Mouse (Mus musculus) Muller cell, postnatal 12 days (primary cell): Measurements from ENCODE around the gene Hyal1.
A peak's percentile ranks its signal among the peaks of the same experiment; 100 is the strongest.

Source experiments
- DNase-seq: peaks from one replicate; pipeline ENCODE4 v3.0.0-alpha.2; 2015; ENCODE audit errors: inconsistent ontology term

Hyal1 gene

DNA sequence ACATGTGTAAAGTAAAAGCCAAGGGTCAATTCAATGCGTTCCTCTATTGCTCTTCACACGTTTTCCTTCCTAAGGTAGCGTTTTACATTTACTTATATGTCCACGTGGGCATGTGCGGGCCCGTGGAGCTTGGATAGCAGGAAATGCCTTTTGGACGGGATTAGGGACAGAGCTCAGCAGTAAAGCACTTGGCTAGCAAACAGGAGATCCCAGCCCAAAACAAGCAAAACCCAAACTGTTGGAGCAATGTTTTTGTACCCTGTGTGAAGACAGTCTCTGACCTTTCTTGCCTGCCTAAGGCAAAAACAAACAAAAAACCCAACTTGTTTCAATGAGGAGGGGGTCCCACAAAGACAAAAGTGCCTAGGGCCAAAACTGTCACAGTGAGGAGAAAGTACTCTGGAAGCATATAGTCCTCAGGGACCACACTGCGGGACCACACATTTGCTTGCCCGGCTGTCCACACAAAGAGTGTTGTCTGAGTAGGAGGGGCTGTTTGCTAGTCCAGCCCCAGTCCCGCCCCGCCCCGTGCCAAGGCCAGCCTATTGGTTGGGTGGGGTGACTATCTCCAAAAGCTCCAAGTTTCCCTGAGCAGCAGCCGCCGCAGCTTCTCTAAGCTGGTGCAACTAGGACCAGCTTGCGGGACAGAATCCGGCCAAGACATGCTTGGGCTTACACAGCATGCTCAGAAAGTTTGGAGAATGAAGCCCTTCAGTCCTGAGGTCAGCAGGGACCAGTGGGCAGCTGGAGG is at the start of gene Hyal1:
Gene Hyal1, plus strand, starts transcription at position 571 of the 751 bp plus-strand sequence.
- DNase-seq, result peak; percentile 92

DNA sequence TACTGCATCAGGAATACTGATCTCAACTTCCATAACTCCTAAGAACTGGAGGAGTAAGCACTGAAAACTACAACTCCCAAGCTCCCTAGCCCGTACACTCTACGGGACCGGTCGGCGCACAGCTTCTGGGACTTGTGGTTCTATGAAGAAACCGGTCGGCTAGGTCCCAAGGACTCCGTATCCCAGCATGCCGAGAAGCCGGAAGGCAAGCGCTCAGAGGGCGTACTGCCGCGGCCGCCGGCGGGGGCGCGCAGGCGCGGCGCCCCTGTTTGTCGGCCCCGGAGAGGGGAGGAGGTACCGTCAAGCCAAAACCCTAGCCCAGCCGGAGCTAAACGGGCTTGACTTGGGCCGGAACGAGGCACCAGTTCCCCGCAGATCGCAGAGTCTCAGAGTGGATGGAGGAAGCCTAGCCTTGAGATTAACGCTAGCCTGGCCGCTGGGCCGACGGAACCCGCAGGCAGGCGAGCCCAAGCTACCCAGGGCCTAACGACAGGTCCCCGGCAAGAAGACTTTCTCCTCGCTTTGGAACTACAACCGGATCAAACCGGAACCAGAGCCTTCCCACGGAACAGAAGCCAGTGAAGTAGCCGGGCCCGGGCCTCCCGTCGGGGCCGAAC is 42.8 kb upstream of the Hyal1 start, which contains the start of gene Tmem115:
Gene Tmem115, plus strand, starts transcription at position 155 of the 617 bp plus-strand sequence.
- peak; percentile 96 for DNase-seq

DNA sequence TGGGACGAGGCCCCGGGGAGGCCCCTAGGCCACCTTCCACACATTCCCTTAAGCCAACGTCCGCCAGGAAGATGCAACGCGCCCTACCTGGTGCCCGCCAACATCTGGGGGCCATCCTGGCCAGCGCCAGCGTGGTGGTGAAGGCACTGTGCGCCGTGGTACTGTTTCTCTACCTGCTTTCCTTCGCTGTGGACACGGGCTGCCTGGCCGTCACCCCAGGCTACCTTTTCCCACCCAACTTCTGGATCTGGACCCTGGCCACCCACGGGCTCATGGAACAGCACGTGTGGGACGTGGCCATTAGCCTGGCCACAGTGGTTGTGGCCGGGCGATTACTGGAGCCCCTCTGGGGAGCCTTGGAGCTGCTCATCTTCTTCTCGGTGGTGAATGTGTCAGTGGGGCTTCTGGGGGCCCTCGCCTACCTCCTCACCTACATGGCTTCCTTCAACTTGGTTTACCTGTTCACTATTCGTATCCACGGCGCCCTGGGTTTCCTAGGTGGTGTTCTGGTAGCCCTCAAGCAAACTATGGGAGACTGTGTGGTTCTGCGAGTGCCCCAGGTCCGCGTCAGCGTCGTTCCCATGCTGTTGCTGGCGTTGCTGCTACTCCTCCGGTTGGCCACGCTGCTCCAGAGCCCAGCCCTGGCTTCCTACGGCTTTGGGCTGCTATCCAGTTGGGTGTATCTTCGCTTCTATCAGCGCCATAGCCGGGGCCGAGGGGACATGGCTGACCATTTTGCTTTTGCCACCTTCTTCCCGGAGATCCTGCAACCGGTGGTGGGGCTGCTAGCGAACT is 42.1 kb upstream of the Hyal1 start:
- DNase-seq, result peak; percentile 46

DNA sequence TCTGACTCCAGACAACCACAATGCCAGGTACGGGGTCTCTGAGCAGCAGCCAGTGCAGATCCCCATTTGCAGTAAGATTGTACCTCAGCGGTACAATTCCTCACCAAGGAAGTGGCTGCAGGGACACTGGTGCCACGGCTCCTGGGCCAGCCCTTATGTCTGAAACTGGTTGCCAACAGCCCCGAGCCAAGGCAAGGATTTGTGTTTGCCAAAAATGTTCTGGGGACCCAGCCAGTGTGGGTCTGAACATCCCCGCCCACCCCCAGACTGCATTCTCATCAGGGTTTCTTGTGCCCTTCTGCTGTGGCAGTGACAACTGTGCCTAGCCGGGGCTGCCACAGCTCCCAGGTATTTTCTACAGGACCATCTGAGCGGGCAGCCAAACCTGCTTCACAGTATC is 38.5 kb upstream of the Hyal1 start:
- no peak for DNase-seq

DNA sequence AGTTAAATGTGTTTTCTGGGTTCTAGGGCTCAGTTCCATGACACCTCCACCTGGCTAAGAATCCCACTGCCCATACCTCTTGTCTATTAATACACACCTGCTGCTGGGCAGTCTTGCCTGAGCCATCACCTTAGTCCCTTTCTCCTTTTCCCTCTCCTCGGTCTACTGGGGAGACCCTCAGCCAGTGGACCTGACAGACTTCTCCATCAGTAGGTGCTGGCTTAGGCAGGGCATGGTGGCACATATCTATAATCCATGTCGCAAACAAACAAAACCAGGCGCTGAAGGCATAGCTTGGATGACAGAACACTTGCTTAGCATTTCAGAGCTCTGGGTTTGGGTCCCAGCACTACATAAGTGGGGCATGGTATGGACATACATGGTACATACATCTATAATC is 38.0 kb upstream of the Hyal1 start:
- no peak for DNase-seq

DNA sequence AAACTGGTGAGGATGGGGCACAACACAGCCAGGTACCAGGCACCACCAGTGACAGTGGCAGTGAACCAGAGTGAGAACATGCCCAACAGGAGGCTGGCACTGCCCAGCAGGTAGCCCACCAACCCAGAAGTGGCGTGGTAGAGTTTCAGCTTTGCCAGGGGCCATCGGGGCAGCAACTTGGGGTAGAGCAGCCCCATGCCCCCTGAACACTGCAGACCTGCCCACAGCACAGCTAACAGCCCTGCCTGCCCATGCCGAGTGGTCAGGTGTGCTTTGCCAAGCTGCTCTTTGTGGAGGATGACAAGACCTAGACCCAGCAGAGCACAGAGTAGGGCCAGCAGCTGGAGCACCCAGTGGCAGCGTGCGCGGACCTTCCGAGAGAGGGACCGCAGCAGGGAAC is 36.8 kb upstream of the Hyal1 start:
- no peak for DNase-seq

DNA sequence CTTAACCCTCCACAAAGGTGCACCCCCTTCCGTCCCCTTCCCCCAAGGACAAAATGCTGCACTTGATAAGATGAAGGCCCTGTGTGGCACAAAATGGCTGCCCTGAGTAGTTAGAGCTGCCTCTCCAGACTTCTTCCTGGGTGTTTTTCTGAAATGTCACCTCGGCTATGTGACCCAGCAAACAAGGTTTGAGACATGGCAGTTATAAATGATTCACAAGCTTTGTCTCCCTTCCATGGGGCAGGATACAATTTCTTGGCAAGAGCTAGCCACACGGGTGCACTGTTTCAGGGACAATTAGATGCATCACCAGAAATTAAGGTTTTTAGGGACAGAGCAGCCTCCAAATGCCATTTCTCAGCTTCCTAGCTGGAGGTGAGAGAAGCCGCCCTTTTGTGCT is 36.3 kb upstream of the Hyal1 start:
- DNase-seq, result no peak

DNA sequence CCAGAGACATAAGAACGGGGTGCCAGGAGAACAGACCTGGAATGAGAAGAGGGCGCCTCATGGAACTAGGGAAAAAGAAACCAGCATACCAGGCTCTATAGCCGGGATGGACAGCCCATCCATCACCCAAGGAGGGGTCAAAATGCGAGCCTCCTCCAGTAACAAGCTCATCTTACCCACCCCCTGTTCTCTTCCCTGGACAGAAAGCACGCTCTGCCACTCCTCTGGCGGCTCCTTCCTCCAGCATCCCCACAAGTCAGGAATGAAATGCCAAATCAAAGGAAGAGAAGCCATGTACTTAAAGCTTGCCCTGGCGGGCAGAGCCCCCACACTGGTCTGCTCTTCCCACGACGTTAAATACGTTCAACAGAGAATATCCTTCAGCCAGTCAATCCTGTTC is 35.7 kb upstream of the Hyal1 start:
- no peak for DNase-seq

DNA sequence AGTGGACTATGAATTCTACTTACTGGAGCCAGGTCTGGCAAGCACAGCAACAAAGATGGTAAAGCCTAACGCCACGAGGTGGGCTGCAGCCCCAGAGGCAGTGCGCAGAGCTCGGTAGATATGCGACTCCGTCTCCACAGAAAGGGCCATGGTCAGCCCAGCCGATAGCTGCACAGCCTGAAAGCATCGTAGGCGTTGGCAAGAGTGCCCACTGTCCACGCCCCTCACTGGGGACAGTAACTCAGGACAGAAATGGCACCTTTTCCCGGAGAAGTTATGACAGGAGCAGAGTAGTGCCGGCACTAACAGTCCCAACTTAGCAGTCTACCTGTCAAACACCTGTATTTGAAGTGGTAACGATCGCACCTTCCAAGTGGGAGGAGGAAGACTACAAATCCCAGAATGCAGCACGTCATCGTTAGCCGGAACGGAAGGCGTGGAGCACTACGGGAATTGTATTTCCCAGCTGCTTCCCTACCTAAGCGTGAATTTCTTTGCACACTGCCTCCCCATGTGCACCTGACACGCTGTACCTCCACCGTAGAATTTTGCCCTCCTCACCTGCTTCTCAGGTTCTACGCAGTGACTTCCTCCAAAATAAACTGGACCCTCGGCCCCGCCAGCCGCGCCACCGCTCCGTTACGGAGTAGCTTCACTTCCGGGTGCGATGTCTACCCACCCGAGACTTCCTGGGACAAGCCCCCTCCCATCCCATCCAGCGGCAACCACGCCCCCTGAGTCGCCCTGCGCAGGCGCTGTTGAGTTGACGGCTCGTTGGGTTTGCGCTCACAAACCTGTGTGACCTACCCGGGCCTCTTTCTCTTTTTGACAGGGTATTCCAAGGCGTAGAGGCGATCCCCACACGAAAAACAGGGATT is 35.0 kb upstream of the Hyal1 start, which contains the start of the genes Cyb561d2 and Nprl2:
Gene Cyb561d2, minus strand, starts transcription at position 720 of the 878 bp plus-strand sequence.
Gene Nprl2, plus strand, starts transcription at position 753 of the 878 bp plus-strand sequence.
- peak; percentile 97 for DNase-seq

DNA sequence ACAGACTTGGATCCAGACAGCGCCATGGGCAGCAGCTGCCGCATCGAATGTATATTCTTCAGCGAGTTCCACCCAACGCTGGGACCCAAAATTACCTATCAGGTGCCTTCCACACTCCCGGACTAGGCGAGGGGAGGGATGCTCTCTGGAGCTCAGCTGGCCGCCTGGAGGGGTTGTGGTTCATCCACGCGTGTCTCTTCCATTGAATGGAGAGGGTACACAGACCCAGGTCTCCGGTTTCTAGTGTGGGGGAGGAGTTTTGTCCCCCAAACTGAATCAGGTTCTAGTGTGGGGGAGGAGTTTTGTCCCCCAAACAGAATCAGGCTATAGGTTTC is 34.4 kb upstream of the Hyal1 start:
- DNase-seq, result no peak

DNA sequence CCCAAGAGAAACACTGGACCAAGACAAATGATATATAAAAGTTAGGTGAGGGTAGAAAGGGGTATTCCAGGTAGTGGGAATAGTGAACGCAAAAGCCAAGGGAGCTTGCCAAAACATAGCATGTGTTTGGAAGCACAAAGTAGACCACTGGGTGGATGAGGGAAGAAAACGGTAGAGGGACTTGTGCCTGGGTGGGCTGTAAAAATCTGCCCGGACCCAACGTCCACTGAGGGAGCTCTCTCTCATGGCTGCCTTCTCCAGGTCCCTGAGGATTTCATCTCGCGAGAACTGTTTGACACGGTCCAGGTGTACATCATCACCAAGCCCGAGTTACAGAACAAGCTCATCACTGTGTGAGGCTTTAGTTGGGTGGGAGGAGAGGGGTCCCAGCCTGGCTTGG is 34.0 kb upstream of the Hyal1 start:
- no peak for DNase-seq

DNA sequence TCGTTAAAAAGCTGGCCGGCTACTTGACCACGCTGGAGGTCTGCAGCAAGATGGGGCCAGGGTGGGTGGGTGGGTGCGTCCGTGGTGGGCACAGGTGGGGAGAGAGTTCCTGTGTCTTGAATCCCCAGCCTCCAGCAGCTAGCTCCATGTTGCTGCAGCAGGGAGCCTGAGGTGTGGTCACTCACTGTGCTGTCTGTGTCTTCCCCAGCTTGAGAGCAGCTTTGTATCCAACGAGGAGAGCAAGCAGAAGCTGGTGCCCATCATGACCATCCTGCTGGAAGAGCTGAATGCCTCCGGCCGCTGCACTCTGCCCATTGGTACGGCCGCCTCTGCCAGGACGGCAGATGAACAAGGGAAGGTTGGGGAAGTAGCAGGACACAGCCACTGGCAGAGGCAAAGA is 33.4 kb upstream of the Hyal1 start:
- DNase-seq, result no peak

DNA sequence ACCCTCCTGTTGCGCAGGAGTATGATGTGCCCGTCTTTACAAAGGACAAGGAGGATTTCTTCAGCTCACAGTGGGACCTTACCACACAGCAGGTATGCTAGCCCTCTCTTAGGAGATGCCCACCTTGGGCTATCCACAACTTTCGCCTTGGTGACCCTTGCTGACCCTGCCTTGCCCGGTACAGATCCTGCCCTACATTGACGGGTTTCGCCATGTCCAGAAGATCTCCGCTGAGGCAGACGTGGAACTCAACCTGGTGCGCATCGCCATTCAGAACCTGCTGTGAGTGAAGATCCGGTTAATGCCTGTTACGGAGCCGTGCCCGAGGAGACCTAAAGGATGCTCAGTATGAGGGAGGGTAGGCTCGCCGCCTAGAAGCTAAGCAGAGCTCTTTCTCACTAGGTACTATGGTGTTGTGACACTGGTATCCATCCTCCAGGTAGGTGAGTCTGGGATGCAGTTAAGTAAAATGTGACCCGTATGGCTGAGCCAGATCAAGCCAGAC is 32.5 kb upstream of the Hyal1 start:
- DNase-seq, result no peak

DNA sequence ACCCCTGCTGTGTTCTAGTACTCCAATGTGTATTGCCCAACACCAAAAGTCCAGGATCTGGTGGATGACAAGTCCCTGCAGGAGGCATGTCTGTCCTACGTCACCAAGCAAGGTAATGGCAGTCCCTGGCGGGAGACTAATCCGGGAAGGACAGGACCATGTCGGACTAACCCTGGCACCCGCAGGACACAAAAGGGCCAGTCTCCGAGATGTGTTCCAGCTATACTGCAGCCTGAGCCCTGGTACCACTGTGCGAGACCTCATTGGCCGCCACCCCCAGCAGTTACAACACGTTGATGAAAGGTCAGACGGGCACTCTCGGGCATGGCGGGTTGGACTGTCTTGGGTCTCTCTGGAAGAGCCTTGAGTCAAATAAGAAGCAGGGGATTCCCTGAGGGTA is 32.0 kb upstream of the Hyal1 start:
- DNase-seq, result no peak

DNA sequence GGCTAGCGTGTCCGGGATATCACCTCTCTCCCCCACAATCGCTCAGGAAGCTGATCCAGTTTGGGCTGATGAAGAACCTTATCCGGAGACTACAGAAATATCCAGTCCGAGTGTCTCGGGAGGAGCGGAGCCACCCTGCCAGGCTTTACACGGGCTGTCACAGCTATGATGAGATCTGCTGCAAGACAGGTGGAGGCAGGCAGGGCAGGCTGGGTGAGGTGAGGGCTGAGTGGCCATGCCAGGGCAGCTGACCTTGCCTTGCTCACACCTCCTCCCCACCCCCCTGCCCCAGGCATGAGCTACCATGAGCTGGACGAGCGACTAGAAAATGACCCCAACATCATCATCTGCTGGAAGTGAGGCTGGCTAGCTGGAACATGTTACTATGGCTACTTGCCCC is 31.5 kb upstream of the Hyal1 start:
- DNase-seq, result no peak

DNA sequence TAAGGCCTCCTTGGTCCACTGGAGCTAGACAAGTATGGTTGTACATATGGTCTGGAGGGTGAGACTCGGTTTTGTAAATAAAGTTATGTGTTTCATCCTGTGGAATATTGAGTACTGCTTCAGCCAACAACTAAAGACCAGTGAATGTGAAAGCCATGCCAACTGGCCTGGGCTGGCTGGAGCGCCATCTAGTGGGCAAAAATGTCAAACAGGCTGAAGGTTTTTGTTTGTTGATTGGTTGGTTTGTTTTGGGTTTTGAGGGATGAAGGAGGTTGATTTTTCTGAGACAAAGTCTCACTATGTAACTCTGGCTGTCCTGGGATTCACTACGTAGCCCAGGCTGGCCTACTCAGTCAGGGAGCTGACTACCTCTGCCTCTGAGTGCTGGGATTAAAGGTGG is 31.1 kb upstream of the Hyal1 start:
- peak; percentile 41 for DNase-seq

DNA sequence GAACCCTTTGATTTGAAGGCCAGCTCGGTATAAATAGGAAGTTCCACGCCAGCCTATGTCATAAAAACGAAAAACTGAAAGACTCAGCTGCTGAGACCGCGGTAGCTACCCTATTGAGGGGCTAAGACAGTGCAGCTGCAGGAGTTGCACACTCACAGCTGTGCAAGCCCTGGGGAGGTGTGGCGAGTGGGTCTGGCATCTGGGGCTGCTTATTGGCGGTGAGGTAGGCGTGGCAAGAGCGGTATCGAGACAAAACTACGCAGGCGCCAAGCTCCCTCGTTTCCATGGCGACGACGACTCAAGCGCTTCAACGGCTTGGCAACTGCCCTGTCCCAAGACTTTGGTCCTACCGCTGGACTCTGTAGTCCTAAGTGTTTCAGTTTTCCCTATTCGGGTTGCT is 29.7 kb upstream of the Hyal1 start, which contains the start of gene Zmynd10:
Gene Zmynd10, plus strand, starts transcription at position 273 of the 400 bp plus-strand sequence.
- DNase-seq, result peak; percentile 85

DNA sequence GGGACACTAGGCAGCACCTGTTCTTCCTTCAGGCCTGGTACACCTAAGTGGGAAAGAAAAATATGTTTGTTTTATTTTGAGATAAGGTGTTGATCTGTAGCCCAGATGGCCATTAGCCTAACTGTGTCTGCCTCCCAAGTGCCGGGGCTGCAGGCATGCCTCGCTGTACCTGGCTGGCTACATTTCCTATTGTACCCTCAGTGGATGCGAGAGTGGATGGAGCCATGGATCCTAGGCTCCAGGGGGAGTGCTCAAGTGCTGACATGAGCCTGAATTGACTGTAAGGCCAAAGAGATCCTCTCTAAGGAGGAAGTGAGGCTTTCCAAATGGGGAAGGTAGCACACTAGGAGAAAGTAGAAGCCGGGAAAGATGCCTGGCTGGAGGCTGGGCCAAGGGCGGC is 28.8 kb upstream of the Hyal1 start:
- DNase-seq, result no peak

DNA sequence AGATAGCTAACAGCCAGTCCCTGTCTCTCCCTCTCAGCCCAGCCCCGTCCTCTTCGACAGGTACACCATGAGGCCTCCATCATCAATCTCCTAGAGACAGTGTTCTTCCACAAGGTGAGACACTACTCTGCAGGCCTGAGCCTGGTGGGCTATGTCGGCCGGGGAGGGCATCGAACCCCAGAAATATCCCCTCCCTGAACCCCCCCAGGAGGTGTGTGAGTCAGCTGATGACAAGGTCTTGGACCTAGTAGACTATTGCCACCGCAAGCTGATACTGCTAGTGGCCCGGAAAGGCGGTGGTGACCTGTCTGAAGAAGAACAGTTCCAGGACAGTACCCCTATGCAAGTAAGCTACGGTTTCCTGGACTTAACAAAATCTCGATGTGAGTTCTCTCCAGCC is 27.9 kb upstream of the Hyal1 start:
- DNase-seq, result no peak

DNA sequence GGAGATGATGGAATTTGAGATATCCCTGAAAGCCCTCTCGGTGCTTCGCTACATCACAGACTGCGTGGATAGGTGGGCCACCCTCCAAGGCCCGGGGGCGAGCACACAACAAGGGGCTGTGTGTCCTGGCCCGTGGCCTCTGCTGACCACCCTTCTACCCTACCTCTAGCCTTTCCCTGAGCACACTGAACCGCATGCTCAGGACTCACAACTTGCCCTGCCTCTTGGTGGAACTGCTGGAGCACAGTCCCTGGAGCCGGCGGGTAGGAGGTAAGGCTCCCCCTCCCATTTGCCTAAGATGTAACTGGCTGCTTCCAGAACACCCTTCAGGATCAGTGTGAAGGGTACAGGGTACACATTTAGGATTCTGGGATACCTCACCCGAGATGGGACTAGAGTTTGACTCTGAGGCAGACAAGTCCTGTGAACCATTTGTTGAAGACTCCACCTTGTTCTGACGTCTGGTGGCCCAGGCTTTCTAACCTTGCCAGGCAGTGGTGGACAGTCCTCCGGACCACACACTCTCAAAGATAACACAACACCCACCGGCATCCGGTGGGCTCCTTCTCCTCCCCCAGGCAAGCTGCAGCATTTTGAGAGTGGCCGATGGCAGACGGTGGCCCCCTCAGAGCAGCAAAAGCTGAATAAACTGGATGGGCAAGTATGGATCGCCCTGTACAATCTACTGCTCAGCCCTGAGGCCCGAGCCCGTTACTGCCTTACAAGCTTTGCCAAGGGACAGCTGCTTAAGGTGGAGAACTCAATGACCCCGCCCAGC is 27.2 kb upstream of the Hyal1 start:
- DNase-seq, result no peak
